Mouse (Mus musculus) midbrain, embryonic 14.5 days (tissue): ENCODE results near the gene V1ra8. TPM values are rescaled to one million over a fixed set of nuclear protein-coding genes. Genes with fewer than 3 reads are reported as not detected.
"Not testable (repeated sequence)": the region's sequence is repeated elsewhere in the genome, so short reads cannot be mapped to it uniquely, and the experiment has no call there.

Experiments
- ATAC-seq: fragments of 200-750 bp; cut with Nextera tagmentation; 2 replicates; pipeline ENCODE4 v1.8.0; 2017; ENCODE audit warnings: moderate number of reproducible peaks, moderate library complexity; ENCODE audit not compliant: low FRiP score, low TSS enrichment
- DNase-seq: peaks from one replicate; pipeline ENCODE4 v3.0.0-alpha.2; 2015
- H3K27ac ChIP-seq: fragments of 300-500 bp; sonication (generic); replicated peaks from 2 replicates; pipeline ENCODE4 v1.5.1; 2014; ENCODE audit warnings: mild to moderate bottlenecking, low read depth, low read length, moderate library complexity
- H3K27me3 ChIP-seq: fragments of 300-500 bp; sonication (generic); 2 replicates; pipeline ENCODE4 v1.6.1; 2014; ENCODE audit warnings: low read length, control low read depth, mixed read lengths; ENCODE audit not compliant: control insufficient read depth, insufficient read depth
- H3K36me3 ChIP-seq: fragments of 300-500 bp; sonication (generic); 2 replicates; pipeline ENCODE4 v1.6.1; 2014; ENCODE audit warnings: low read length, control low read depth; ENCODE audit not compliant: control insufficient read depth, insufficient read depth
- H3K4me1 ChIP-seq: fragments of 300-500 bp; sonication (generic); 2 replicates; pipeline ENCODE4 v1.6.1; 2014; ENCODE audit warnings: mild to moderate bottlenecking, antibody characterized with exemption, low read length, control low read depth; ENCODE audit not compliant: control insufficient read depth, insufficient read depth
- H3K4me2 ChIP-seq: fragments of 300-500 bp; sonication (generic); 2 replicates; pipeline ENCODE4 v1.6.1; 2014; ENCODE audit warnings: mild to moderate bottlenecking, low read length, moderate library complexity
- H3K4me3 ChIP-seq: fragments of 300-500 bp; sonication (generic); replicated peaks from 2 replicates; pipeline ENCODE4 v1.5.1; 2014; ENCODE audit warnings: low read depth, low read length
- H3K9ac ChIP-seq: fragments of 300-500 bp; sonication (generic); replicated peaks from 2 replicates; pipeline ENCODE4 v1.6.1; 2014; ENCODE audit warnings: mild to moderate bottlenecking, low read length, moderate library complexity
- H3K9me3 ChIP-seq: fragments of 300-500 bp; sonication (generic); 2 replicates; pipeline ENCODE4 v1.6.1; 2016; ENCODE audit warnings: low read length, control low read depth, mixed read lengths; ENCODE audit not compliant: control insufficient read depth
- WGBS: fragments of 180-500 bp; shearing (Covaris S2); extraction: QIAGEN DNeasy Blood & Tissue Kit; methylation state at CpG from one replicate; pipeline ENCODE4 v1.1.7; 2014; 5-methylcytosine and 5-hydroxymethylcytosine counted together
- polyA plus RNA-seq: library from polyadenylated mRNA; unstranded; fragments of >200 nt; fragmentation: Nextera tagmentation; extraction: Ambion mirVana; gene quantifications from 2 replicates; pipeline ENCODE4 v1.2.1, GENCODE M21; 2014

The V1ra8 gene
- not detected in 2 replicates for polyA plus RNA-seq

DNA sequence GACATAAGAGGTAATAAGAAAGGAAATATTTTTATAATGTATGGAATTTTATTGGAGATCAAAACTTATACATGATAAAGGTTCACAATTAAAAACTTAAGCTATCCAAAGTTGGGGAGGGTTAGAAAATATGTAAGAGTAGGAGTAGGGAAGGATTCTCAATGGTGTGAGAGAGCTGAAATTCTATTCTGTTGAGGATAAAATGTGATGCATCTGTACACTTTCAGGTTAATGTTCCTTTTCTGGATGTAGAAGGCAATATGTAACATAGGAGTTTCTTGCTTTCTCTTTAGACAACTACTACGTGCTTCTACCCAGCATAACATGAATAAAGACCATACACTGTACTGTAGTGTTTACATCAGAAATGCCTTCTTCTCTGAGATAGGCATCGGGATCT lies at the start of gene V1ra8:
Gene V1ra8 (plus strand): TSS at position 301 of the 400 bp plus-strand sequence.
- not testable (repeated sequence) for H3K36me3 ChIP-seq, H3K4me2 ChIP-seq, H3K4me3 ChIP-seq, H3K4me1 ChIP-seq, H3K9ac ChIP-seq, ATAC-seq, H3K27ac ChIP-seq, H3K27me3 ChIP-seq, DNase-seq, H3K9me3 ChIP-seq
- 76% methylated on average over 1 of the region's 2 CpGs for WGBS

DNA sequence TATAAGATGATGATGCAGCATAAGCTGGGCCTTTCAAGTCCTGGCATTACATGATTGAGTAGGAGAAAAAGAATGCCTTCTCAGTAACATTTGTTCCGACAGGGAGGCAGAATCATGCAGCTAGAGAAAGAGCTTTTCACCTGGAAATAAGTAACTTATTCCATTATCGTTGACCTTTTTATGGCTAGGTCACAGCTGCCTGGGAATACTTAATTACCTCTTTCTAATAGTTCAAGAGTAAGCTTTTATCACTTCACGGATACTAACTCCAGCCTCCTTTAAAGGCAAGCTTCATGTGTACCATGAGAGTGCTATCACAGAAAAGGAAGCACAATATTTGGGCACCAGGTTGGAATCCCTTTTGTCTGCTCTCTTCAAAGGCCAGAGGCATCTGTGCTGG lies 42.5 kb upstream of the V1ra8 start:
- H3K36me3 ChIP-seq: no peaks in the 10 kb centered on the region
- no peaks in the 10 kb centered on the region for H3K4me1 ChIP-seq
- DNase-seq (no peak), ATAC-seq (no peak)
- no peaks in the 10 kb centered on the region for H3K9me3 ChIP-seq
- no peak overlapping the region for H3K4me3 ChIP-seq
- no peaks in the 10 kb centered on the region for H3K27me3 ChIP-seq
- WGBS: 86% methylated on average over 3 of the region's 3 CpGs
- no peak overlapping the region for H3K27ac ChIP-seq
- no peak overlapping the region for H3K4me2 ChIP-seq
- H3K9ac ChIP-seq: no peak overlapping the region

DNA sequence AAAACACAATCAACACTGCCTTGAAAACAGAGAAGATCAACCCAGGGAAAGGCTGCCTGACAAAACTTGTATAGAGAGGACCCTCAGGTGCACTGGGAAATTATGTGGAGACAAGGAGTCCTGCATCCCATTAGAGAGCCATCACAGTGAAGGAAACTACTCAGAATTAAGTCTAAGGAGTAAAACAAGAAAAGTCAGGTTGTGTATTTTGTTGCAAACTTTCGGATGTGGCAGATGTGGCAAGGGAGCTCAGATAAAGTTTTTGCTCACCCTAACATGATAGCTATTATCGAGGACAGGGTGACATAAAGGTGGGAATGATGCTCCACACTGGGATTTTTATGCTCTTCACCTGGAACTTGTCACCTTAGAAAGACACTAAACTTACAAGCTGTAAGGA lies 28.1 kb upstream of the V1ra8 start, which contains the start of gene Vmn1r52:
Gene Vmn1r52 (plus strand): TSS at position 301 of the 400 bp plus-strand sequence.
- DNase-seq (no peak), ATAC-seq (no peak)
- H3K27ac ChIP-seq: no peak within 1 kb of the TSS
- no peak within 1 kb of the TSS for H3K9ac ChIP-seq
- no peak within 1 kb of the TSS for H3K4me3 ChIP-seq
- WGBS: 68% methylated on average over 2 of the region's 2 CpGs
- H3K36me3 ChIP-seq: no peaks in the 10 kb centered on the region
- no peak within 1 kb of the TSS for H3K4me2 ChIP-seq
- no peaks in the 10 kb centered on the region for H3K4me1 ChIP-seq
- H3K27me3 ChIP-seq: no peaks in the 10 kb centered on the region
- H3K9me3 ChIP-seq: no peaks in the 10 kb centered on the region

DNA sequence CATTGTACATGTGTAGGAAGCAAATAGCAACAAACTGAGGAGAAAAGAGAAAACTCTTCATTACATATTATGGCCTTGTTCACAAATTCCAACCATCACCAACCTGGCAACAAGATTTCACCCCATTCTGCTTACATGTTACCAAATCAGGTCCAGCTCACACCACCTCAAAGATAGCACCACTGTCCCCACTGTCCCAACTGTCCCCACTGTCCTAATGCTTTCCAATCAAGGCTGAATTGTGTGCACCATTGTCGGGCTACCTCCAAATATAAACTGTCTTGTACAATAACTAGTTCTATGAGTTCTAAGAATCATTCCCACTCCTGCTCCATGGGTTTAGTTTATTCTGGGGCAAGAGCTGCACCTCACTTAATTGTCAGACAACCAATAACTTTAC lies 21.7 kb downstream of the V1ra8 start, which contains the start of gene Vmn1r53:
Gene Vmn1r53 (minus strand): TSS at position 101 of the 400 bp plus-strand sequence.
- H3K9ac ChIP-seq: no peak within 1 kb of the TSS
- DNase-seq: no peak
- no peaks in the 10 kb centered on the region for H3K9me3 ChIP-seq
- no peak within 1 kb of the TSS for H3K4me3 ChIP-seq
- H3K27ac ChIP-seq: no peak within 1 kb of the TSS
- 95% methylated on average over 1 of the region's 1 CpGs for WGBS
- H3K4me1 ChIP-seq: no peaks in the 10 kb centered on the region
- no peaks in the 10 kb centered on the region for H3K36me3 ChIP-seq
- no peak for ATAC-seq
- H3K4me2 ChIP-seq: no peak within 1 kb of the TSS
- no peaks in the 10 kb centered on the region for H3K27me3 ChIP-seq

DNA sequence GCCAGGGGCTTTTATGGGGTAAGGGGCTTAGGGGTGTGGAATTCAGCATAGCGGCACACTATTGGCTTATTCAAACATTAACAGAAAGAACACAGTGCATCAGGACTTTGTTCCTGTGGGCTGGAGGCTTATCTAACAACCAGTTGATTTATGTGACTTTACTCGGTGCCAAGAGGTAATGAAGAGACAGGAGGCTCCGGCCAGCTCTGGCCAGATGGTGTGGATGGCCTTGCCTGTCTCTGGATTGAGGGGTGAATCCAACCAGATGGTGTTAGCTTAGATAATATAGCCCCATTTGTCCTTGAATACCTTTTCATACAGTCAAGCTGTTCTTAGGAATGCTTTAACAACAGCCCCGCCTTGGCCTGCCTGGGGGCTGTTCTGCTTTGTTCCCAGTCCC lies 29.5 kb downstream of the V1ra8 start:
- not testable (repeated sequence) for H3K9me3 ChIP-seq, ATAC-seq, H3K4me3 ChIP-seq, H3K9ac ChIP-seq, DNase-seq, H3K36me3 ChIP-seq, H3K27ac ChIP-seq, H3K4me1 ChIP-seq, H3K4me2 ChIP-seq, H3K27me3 ChIP-seq
- 90% methylated on average over 4 of the region's 4 CpGs for WGBS

DNA sequence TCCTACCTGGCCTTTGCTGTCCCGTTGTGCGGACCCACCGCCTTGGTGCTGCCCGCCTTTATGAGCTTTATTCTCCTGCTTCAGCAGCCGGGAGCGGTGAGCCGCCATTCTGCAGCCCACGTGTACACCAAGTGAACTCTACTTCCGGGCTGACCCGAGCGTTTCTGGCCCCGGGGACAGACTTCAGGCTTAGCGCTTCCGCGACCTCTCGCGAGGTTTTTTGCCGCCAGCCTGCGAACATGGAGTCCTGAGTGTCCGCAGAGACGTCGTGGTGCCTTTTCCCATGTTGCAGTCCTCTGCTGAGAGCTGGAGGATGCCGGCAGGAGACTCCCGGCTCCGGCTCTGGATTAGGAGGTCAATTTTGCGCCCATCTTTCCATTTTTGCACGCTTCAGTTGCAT lies 30.1 kb downstream of the V1ra8 start:
- ATAC-seq: no peak
- Histone ChIP-seq H3K4me2 (no peak overlapping the region), H3K9ac (no peak overlapping the region), H3K36me3 (no peaks in the 10 kb centered on the region), H3K9me3 (no peaks in the 10 kb centered on the region), H3K4me1 (no peaks in the 10 kb centered on the region), H3K27me3 (no peaks in the 10 kb centered on the region), H3K27ac (no peak overlapping the region), H3K4me3 (no peak overlapping the region)
- WGBS: 71% methylated on average over 27 of the region's 27 CpGs
- DNase-seq: no peak

DNA sequence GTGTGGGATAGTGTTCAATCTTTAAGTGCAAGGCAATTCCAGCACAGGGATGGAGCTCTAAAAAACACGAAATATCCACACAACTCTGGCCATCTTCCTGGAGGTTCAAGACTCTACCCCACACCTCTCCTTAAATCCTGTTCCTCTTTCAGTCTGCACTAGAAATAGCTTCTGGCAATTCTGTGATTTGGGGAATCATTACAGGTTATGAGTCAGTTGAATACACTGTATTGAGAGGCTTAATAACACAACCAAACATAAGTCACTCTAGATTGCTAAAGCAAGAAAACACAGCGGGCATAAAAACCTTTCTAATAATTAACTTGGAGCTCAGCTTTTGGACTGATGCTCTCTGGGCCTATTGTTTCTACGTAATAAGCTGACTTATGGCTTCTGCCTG lies 41.4 kb downstream of the V1ra8 start:
- Histone ChIP-seq H3K27me3 (no peaks in the 10 kb centered on the region), H3K9ac (no peak overlapping the region), H3K27ac (no peak overlapping the region), H3K4me1 (no peaks in the 10 kb centered on the region), H3K4me2 (no peak overlapping the region), H3K36me3 (no peaks in the 10 kb centered on the region), H3K4me3 (no peak overlapping the region), H3K9me3 (no peaks in the 10 kb centered on the region)
- 81% methylated on average over 3 of the region's 3 CpGs for WGBS
- ATAC-seq (no peak), DNase-seq (no peak)

DNA sequence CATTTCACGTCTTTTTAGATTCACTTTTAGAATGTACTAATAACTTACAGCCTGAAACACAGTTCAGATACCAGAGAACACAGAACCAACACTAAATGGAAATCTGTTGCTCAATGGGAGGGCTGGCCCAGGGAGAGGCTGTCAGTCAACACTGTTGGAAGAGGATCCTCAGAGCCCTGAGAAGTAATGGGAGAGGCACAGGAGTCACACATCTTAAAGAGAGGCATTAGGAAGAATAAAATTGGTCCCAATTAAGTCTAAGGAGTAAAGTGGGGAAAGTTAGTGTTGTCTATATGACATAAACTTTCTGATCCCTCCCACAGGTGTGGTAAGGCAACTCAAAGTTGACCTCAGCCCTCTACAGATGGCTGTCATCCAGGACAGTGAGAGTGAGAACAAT lies 43.4 kb downstream of the V1ra8 start, which contains the start of gene Vmn1r54:
Gene Vmn1r54 (plus strand): TSS at position 301 of the 400 bp plus-strand sequence.
- no peak for DNase-seq
- Histone ChIP-seq H3K4me1 (no peaks in the 10 kb centered on the region), H3K27me3 (no peaks in the 10 kb centered on the region), H3K9me3 (no peaks in the 10 kb centered on the region), H3K36me3 (no peaks in the 10 kb centered on the region), H3K27ac (no peak within 1 kb of the TSS), H3K4me2 (no peak within 1 kb of the TSS), H3K4me3 (no peak within 1 kb of the TSS), H3K9ac (no peak within 1 kb of the TSS)
- 84% methylated on average over 1 of the region's 1 CpGs for WGBS
- ATAC-seq: no peak
